Mouse (Mus musculus): ENCODE data around the gene Scaf4. TPM values are rescaled to one million over a fixed set of nuclear protein-coding genes. Genes with fewer than 3 reads are reported as not detected.

Gene Scaf4
- 100 to 1,000 TPM; 154 to 158 TPM for total RNA-seq (2023)

GRCm38 (mm10) chr16:90283905-90284891 is at the start of gene Scaf4:
Gene Scaf4, minus strand, starts transcription at chr16:90284503.

GRCm38 (mm10) chr16:90220026-90220891 is 64.0 kb downstream of the Scaf4 start, which contains the start of gene Sod1:
Gene Sod1, plus strand, starts transcription at chr16:90220754.

Other genes starting within 250 kb of the Scaf4 start
- 100 to 1,000 TPM; 167 to 179 TPM for gene Tiam1, start 140.7 kb downstream of the Scaf4 start, total RNA-seq (2023)
- 100 to 1,000 TPM; 286 to 295 TPM for gene Sod1, start 63.7 kb downstream of the Scaf4 start, total RNA-seq (2023)
- gene Hunk, start 101.5 kb upstream of the Scaf4 start, total RNA-seq (2023): under 1 TPM; 0.61 to 1.00 TPM